Mouse (Mus musculus): ENCODE data around the gene Pole.
A peak's percentile ranks its signal among the peaks of the same experiment; 100 is the strongest.

The Pole gene

GRCm38 (mm10) chr5:110285770-110286445 is at the start of gene Pole, which contains the start of gene Pxmp2:
Pole (plus strand) TSS chr5:110286306.
Pxmp2 (minus strand) TSS chr5:110286186.
- DNase-seq (ENCODE audit: low read depth, low spot score) = peak; percentile 97

- no peak for DNase-seq (ENCODE audit: low read depth, low spot score)
Observed at GRCm38 (mm10) chr5:110244091-110244490, 42.0 kb upstream of the Pole start.

DNA sequence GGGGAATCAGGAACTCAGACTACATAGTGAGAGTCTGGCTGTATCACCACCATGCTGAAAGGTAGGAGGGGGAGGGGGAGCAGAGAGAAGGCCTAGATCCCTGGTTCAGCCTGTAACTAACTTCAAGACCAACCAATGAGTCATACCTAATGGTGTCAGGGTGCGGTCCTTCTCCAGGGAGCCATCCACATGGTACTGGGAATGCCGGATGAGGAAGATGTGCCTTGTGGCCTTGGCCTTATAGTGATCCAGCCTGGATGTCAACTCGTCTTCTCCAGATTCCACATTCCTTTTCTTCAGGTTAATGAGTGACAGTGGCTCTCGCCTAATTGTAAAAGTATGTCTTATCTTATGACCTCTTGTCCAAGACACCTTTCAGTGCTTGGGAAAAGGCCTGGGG is 19.2 kb upstream of the Pole start:
- DNase-seq (ENCODE audit: low read depth, low spot score) = peak; percentile 27

GRCm38 (mm10) chr5:110269141-110270101 is 16.7 kb upstream of the Pole start, which contains the start of gene Pgam5:
Pgam5 (minus strand) TSS chr5:110269913.
- peak; percentile 96 for DNase-seq (ENCODE audit: low read depth, low spot score)

DNA sequence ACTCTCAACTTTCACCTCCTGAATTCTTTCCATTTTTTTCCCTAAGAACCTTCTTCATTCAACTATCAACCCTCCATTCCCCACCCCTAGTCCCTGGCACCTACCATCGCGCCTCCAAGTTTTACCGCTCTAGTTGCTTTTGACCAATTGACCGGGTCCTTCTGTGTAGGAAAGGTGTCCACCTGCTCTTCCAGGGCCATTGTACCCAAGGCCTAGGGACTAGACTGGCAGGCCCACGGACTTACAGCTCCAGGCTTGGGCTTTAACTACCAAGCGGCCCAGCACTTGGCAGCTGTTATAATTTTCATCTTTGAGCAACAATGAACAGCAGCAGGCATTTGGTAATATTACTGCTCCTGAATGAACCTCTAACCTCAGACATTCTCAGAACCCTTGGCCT is 15.9 kb upstream of the Pole start:
- no peak for DNase-seq (ENCODE audit: low read depth, low spot score)

GRCm38 (mm10) chr5:110274147-110274546 is 12.0 kb upstream of the Pole start:
- no peak for DNase-seq (ENCODE audit: low read depth, low spot score)

- no peak for DNase-seq (ENCODE audit: low read depth, low spot score)
Observed at GRCm38 (mm10) chr5:110274846-110275245, 11.3 kb upstream of the Pole start.

DNA sequence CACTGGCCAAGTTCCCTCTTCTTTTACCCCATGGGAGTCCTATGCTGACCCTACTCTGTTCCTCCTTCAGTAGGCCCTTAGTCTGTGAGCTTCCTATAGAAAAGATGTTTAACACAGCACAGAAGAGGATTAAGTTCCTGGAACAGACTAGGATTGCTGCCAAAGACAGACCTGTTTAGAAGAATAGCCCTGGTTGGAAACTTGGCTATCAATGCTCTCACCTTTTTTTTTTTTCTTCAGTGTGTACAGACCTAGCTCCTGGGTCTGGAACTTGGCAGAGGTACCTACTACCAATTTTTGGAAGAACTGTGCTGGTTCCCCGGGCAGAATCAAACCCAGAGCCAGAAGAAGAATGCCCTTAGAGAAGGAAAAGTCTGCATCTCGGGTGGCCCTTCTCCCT is 9.7 kb upstream of the Pole start:
- no peak for DNase-seq (ENCODE audit: low read depth, low spot score)

- no peak for DNase-seq (ENCODE audit: low read depth, low spot score)
Observed at GRCm38 (mm10) chr5:110276910-110277309, 9.2 kb upstream of the Pole start.

DNA sequence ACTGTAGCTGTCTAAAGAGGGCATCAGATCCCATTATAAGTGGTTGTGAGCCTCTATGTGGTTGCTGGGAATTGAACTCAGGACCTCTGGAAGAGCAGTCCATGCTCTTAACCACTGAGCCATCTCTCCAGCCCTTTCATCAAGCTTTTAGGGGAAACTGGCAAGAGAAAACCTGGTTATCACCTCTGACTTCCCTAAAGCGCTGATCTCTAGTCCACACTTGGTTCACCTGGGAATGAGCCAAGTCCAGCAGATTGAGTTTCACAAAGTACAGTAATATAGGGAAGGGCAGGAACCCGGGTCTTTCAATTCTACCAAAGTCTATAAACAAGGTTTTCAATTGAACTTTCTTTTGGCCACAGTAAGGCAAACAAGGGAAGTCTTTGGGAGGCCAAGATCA is 4.1 kb upstream of the Pole start:
- no peak for DNase-seq (ENCODE audit: low read depth, low spot score)

DNA sequence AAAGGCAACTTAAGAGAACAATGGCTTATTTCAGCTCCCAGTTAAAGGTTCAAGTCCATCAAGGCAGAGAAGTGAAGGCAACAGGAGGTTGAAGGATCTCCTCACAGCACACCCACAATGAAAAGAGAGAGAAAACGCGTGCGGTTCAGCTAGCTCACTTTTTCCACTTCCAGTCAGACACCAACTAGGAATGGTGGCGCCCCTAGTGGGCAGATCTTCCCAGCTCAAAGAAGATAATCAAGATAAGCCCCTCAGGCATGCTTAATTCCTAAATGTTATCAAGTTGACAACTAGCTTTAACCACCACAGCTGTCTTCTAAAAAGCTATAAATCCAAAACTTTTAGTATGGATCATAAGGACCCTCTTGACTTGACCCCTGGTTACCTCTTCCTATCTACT is 1.6 kb upstream of the Pole start:
- DNase-seq (ENCODE audit: low read depth, low spot score) = peak; percentile 90

- no peak for DNase-seq (ENCODE audit: low read depth, low spot score)
Observed at GRCm38 (mm10) chr5:110285156-110285555, 950 bp upstream of the Pole start.

DNA sequence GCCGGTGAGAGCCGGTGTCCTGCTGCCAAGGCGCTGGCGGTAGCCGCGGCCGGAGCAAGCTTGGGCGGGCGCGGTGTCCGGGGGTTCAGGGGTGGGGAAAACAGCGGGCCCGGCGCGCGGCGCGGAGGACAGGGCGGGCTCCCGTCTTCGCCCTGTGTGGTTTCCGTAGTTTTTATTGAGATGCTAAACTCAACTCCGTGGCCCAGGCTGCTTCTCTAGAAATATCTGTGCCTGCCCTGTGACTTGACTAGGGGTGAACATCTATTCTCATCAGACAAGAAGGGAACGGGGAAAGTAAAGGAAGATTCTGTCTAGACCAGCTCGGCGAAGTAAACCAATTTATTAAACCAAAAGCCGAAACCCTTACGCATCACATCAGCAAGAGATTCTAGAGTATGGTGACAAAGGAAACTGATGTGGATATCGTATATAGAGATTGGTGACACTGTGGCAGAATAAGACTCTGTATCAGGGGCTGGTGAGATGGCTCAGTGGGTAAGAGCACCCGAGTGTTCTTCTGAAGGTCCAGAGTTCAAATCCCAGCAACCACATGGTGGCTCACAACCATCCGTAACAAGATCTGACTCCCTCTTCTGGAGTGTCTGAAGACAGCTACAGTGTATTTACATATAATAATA is 459 bp downstream of the Pole start:
- no peak for DNase-seq (ENCODE audit: low read depth, low spot score)

GRCm38 (mm10) chr5:110287084-110287475 is 974 bp downstream of the Pole start:
- DNase-seq (ENCODE audit: low read depth, low spot score) = no peak

DNA sequence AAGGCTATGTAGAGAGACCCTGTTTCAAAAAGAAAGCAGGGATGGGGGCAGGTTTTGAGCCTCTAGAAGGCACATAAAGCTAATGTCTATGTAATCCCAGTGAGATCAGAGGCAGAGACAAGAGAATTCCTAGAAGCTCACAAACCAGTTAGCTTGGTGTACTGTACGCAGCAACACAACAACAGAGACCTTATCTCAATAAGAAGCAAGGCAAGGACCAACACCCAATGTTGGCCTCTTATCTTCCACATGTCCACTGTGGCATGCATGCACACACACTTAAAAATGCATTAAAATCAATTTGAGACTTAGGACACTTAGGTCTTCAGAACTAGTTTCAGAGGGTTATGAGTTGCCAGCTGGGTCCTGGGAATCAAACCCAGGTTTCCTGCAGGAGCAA is 5.5 kb downstream of the Pole start:
- no peak for DNase-seq (ENCODE audit: low read depth, low spot score)

GRCm38 (mm10) chr5:110296637-110297036 is 10.5 kb downstream of the Pole start:
- no peak for DNase-seq (ENCODE audit: low read depth, low spot score)

GRCm38 (mm10) chr5:110300591-110300990 is 14.5 kb downstream of the Pole start:
- DNase-seq (ENCODE audit: low read depth, low spot score) = no peak

GRCm38 (mm10) chr5:110308861-110309260 is 22.8 kb downstream of the Pole start:
- DNase-seq (ENCODE audit: low read depth, low spot score) = no peak

GRCm38 (mm10) chr5:110313127-110313526 is 27.0 kb downstream of the Pole start:
- no peak for DNase-seq (ENCODE audit: low read depth, low spot score)

DNA sequence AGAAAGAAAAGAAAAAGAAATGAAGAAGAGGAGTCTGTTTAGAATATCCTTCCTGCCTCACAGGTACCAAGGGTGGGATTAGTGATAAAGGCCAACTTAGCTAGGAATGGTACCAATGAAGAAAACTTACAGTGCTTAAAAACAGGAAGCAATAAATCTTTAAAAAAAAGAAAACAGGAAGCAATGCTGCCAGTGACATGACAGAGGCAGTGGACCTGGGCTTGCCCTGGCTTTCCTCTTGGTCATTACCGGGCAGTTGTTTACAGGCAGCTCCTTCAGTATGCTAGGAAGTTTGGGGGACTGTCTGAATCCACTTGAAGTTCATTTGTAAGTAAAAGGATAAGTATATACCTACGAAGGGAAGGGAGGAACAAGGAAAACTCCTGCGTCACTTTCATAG is 44.4 kb downstream of the Pole start:
- no peak for DNase-seq (ENCODE audit: low read depth, low spot score)

GRCm38 (mm10) chr5:110338792-110339191 is 52.7 kb downstream of the Pole start:
- DNase-seq (ENCODE audit: low read depth, low spot score) = no peak

DNA sequence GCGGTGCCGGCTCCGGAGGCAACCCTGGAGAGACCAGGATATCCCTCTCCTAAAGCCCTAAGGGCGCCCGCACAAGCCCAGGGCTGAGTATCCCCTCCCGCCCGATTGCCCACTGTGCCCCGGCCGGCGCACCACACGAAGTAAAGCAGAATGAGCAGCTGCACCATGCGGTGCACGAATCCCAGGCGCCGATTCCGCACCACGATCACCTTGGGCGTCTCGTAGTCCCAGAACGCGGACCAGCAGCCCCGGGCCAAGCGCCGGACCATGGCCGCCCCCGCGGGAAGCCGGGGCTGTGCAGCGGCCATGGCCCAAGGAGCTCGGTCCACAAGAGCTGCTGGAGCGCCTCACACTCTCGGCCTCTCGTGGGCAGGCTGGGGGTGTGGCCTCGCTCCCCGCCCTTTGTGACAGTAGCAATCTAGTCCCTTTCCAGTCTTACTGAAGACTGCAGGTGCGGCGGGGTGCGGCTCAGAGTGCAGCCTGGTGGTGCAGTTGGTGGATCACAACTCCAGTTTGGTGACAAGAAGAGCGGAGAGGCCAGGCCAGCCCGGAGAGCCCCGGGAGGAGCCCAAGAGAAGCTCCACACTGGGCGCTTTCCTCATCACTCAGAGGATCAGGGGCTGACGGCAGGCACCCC is 56.7 kb downstream of the Pole start, which contains the start of gene P2rx2:
P2rx2 (minus strand) TSS at position 565 of the 637 bp plus-strand sequence.
- DNase-seq (ENCODE audit: low read depth, low spot score) = peak; percentile 87
